Mouse (Mus musculus): ENCODE measurements around the gene P2rx3. TPM values are rescaled to one million over a fixed set of nuclear protein-coding genes. Genes with fewer than 3 reads are reported as not detected.
A peak's percentile ranks its signal among the peaks of the same experiment; 100 is the strongest.

P2rx3 gene
- polyA plus RNA-seq, 1 experiment, result 0.27 TPM

- TF ChIP-seq POLR2A (IDR thresholded peaks at IDR 0.05; ENCODE audit: borderline replicate concordance, extremely low read depth, low read depth, low read length) (no peak), CTCF (IDR thresholded peaks at IDR 0.05; ENCODE audit: insufficient read depth, low read length) (no peak)
- H3K4me3 ChIP-seq (replicated peaks; ENCODE audit: extremely low read depth, low read depth, low read length), result no peak overlapping the region
- WGBS, result 81% methylated on average over 8 of the region's 8 CpGs
- peaks cover 6% of the 10 kb centered on the region for H3K4me1 ChIP-seq (ENCODE audit: control insufficient read depth, insufficient read depth, low read length)
- no peak for DNase-seq
These were observed 34.7 kb downstream of the P2rx3 start for GRCm38 (mm10) chr2:85002575-85002974.

- WGBS, result 42% methylated on average over 13 of the region's 13 CpGs
- TF ChIP-seq POLR2A (IDR thresholded peaks at IDR 0.05; ENCODE audit: borderline replicate concordance, extremely low read depth, low read depth, low read length) (0 out of 2 replicates have a peak, but pooled peaks have one; percentile 24), CTCF (IDR thresholded peaks at IDR 0.05; ENCODE audit: insufficient read depth, low read length) (no peak)
- no peak for DNase-seq
- Histone ChIP-seq H3K4me1 (ENCODE audit: control insufficient read depth, insufficient read depth, low read length) (peaks cover 6% of the 10 kb centered on the region), H3K4me3 (replicated peaks; ENCODE audit: extremely low read depth, low read depth, low read length) (no peak overlapping the region)
These were observed 35.8 kb downstream of the P2rx3 start for GRCm38 (mm10) chr2:85001497-85001896.

GRCm38 (mm10) chr2:84999486-85000181, 37.6 kb downstream of the P2rx3 start:
- TF ChIP-seq CTCF (IDR thresholded peaks at IDR 0.05; ENCODE audit: insufficient read depth, low read length) (no peak), POLR2A (IDR thresholded peaks at IDR 0.05; ENCODE audit: borderline replicate concordance, extremely low read depth, low read depth, low read length) (no peak)
- no peak for DNase-seq
- 41% methylated on average over 3 of the region's 3 CpGs for WGBS

DNA sequence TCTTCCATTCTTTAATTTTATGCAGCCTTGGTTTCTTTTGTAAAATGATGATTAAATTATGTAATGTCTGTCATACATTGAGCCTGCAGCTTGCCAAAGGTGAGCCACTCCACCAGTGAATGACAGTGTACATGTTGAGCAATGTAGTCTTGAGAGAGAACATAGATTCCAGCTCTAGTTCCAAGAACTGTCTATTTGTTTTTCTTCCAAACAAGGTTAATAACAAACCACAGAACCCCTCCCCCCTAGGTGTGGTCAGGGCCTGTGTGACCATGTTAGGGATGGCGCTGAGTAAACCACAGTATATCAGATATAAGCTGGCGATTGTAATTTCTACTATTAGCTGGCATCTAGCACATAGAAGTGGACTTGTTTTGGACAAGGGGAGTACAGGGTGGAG, 40.9 kb downstream of the P2rx3 start:
- TF ChIP-seq POLR2A (IDR thresholded peaks at IDR 0.05; ENCODE audit: borderline replicate concordance, extremely low read depth, low read depth, low read length) (no peak), CTCF (IDR thresholded peaks at IDR 0.05; ENCODE audit: insufficient read depth, low read length) (no peak)
- DNase-seq, result no peak

More at GRCm38 (mm10) chr2:84999486-85000181, 37.6 kb downstream of the P2rx3 start:
- no peak overlapping the region for H3K4me3 ChIP-seq (replicated peaks; ENCODE audit: extremely low read depth, low read depth, low read length)
- peaks cover 6% of the 10 kb centered on the region for H3K4me1 ChIP-seq (ENCODE audit: control insufficient read depth, insufficient read depth, low read length)

GRCm38 (mm10) chr2:84987930-84988329, 49.3 kb downstream of the P2rx3 start, which contains the start of gene Prg3:
TSS of gene Prg3 (plus strand) at chr2:84988215.
- WGBS, result 65% methylated on average over 1 of the region's 1 CpGs
- DNase-seq, result no peak
- TF ChIP-seq CTCF (IDR thresholded peaks at IDR 0.05; ENCODE audit: insufficient read depth, low read length) (no peak), POLR2A (IDR thresholded peaks at IDR 0.05; ENCODE audit: borderline replicate concordance, extremely low read depth, low read depth, low read length) (no peak)

More for the DNA sequence above, 40.9 kb downstream of the P2rx3 start:
- 78% methylated on average over 2 of the region's 2 CpGs for WGBS
- Histone ChIP-seq H3K4me1 (ENCODE audit: control insufficient read depth, insufficient read depth, low read length) (peaks cover 4% of the 10 kb centered on the region; the same call in 1 of the 2 replicates), H3K4me3 (replicated peaks; ENCODE audit: extremely low read depth, low read depth, low read length) (no peak overlapping the region)

DNA sequence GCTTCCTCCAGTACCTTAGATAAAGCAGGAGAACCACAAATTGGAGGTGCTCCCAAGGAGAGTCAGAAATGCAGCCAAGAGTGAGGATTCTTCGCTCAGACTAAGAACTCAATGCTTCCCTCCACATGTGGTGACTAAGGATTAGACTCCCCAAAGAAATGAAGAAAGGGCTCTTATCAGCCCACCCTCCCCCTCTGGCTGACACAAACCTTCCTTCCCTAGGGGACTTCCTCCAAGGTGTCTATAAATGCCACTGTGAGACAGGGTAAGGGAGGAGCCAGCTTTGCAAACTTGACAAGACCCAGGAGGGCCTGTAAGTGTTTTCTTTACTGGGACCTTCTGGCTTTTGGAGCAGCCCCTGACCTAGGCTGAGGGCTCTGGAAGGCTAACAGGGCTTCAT, 57.1 kb downstream of the P2rx3 start, which contains the start of gene Prg2:
TSS of gene Prg2 (plus strand) at position 274 of the 400 bp plus-strand sequence.
- TF ChIP-seq CTCF (IDR thresholded peaks at IDR 0.05; ENCODE audit: insufficient read depth, low read length), result no peak
- no peak for TF ChIP-seq POLR2A (IDR thresholded peaks at IDR 0.05; ENCODE audit: borderline replicate concordance, extremely low read depth, low read depth, low read length)
- no peaks in the 10 kb centered on the region for H3K4me1 ChIP-seq (ENCODE audit: control insufficient read depth, insufficient read depth, low read length)
- no peak within 1 kb of the TSS for H3K4me3 ChIP-seq (replicated peaks; ENCODE audit: extremely low read depth, low read depth, low read length)
- 63% methylated on average over 1 of the region's 1 CpGs for WGBS
- no peak for DNase-seq

More at GRCm38 (mm10) chr2:84987930-84988329, 49.3 kb downstream of the P2rx3 start, which contains the start of gene Prg3:
- Histone ChIP-seq H3K4me1 (ENCODE audit: control insufficient read depth, insufficient read depth, low read length) (no peaks in the 10 kb centered on the region; the same call in 1 of the 2 replicates), H3K4me3 (replicated peaks; ENCODE audit: extremely low read depth, low read depth, low read length) (no peak within 1 kb of the TSS)

DNA sequence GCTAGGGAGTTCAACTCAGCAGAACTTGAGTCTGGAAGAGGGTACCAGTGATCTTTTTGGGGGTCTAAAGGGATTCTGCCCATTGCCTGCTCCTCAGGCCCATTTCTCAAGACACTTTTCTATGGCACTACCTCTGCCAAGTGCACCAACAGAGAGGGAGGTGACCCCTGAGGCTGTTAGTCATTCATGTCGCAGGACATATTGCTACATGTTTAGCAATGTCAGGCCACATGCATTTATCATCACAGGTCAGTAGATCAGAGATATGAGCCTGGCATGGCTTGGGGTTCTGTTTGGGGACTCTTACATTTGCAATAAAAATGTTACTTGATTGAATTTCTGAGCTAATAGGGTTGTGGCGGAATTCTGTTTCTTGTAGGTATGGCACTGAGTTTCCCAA, 61.7 kb downstream of the P2rx3 start:
- Histone ChIP-seq H3K4me3 (replicated peaks; ENCODE audit: extremely low read depth, low read depth, low read length) (no peak overlapping the region), H3K4me1 (ENCODE audit: control insufficient read depth, insufficient read depth, low read length) (no peaks in the 10 kb centered on the region)
- WGBS, result 90% methylated on average over 2 of the region's 2 CpGs
- TF ChIP-seq POLR2A (IDR thresholded peaks at IDR 0.05; ENCODE audit: borderline replicate concordance, extremely low read depth, low read depth, low read length), result no peak
- no peak for TF ChIP-seq CTCF (IDR thresholded peaks at IDR 0.05; ENCODE audit: insufficient read depth, low read length)
- DNase-seq, result no peak

GRCm38 (mm10) chr2:84967318-84967991, 69.8 kb downstream of the P2rx3 start:
- 72% methylated on average over 5 of the region's 5 CpGs for WGBS

DNA sequence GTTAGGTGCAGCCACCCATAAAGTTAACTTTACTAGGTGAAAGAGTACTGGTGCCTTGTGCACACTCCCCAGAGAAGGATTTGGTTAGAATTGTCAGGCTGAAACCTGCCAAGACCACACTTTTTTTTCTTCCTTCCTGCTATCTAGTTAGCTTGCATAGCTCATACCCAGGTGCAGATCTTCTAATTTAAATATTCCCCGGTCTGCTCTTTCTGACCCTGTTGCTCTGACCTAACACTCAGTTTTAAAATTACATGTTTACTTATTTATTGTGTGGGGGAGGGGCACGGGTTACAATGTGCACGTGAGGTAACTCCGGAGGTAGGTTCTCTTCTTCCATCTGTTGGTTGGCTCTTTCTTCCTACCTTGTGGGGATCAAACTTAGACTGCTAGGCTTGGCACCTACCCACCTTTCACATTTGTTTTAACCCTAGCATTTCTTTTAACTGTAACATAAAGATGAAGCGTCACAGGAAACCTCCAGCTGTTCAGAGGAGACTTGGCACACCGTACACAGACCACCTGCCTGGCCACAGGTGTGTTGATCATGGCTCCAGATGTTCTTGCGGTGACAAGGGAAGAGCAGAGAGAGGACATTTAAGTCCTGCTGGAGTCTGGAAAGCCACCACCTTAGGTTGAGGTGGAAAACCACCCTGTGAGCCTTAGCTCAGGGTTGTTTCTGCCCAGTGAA, 73.0 kb downstream of the P2rx3 start:
- no peak for DNase-seq
- WGBS, result 85% methylated on average over 7 of the region's 7 CpGs
- H3K4me3 ChIP-seq (replicated peaks; ENCODE audit: extremely low read depth, low read depth, low read length), result no peak overlapping the region
- TF ChIP-seq CTCF (IDR thresholded peaks at IDR 0.05; ENCODE audit: insufficient read depth, low read length), result no peak
- no peak for TF ChIP-seq POLR2A (IDR thresholded peaks at IDR 0.05; ENCODE audit: borderline replicate concordance, extremely low read depth, low read depth, low read length)
- no peaks in the 10 kb centered on the region for H3K4me1 ChIP-seq (ENCODE audit: control insufficient read depth, insufficient read depth, low read length)

More at GRCm38 (mm10) chr2:84967318-84967991, 69.8 kb downstream of the P2rx3 start:
- TF ChIP-seq POLR2A (IDR thresholded peaks at IDR 0.05; ENCODE audit: borderline replicate concordance, extremely low read depth, low read depth, low read length) (no peak), CTCF (IDR thresholded peaks at IDR 0.05; ENCODE audit: insufficient read depth, low read length) (no peak)
- DNase-seq, result no peak
- Histone ChIP-seq H3K4me3 (replicated peaks; ENCODE audit: extremely low read depth, low read depth, low read length) (no peak overlapping the region), H3K4me1 (ENCODE audit: control insufficient read depth, insufficient read depth, low read length) (no peaks in the 10 kb centered on the region)

Measured in lung, adult 2 months (tissue).